Mouse (Mus musculus): Measurements from ENCODE around the gene Crlf2. TPM values are rescaled to one million over a fixed set of nuclear protein-coding genes. Genes with fewer than 3 reads are reported as not detected.

Crlf2 gene
- total RNA-seq, 2 experiments from 2014 or later, result 36.6 to 38.6 TPM

GRCm38 (mm10) chr5:109550225-109550935 is 8.4 kb downstream of the Crlf2 start:
- DNase-seq (ENCODE audit: low spot score in 2 of 2), result no peak

GRCm38 (mm10) chr5:109548712-109549111 is 10.1 kb downstream of the Crlf2 start:
- peak; percentile 26 to 41 for DNase-seq (ENCODE audit: low spot score in 2 of 2)

GRCm38 (mm10) chr5:109547112-109547511 is 11.7 kb downstream of the Crlf2 start:
- no peak for DNase-seq (ENCODE audit: low spot score in 2 of 2)

GRCm38 (mm10) chr5:109509679-109510078 is 49.1 kb downstream of the Crlf2 start:
- DNase-seq (ENCODE audit: low spot score in 2 of 2), result no peak

- DNase-seq (ENCODE audit: low spot score in 2 of 2), result peak in 1 of 2 experiments; percentile 3
Observed at GRCm38 (mm10) chr5:109506729-109507128, 52.1 kb downstream of the Crlf2 start.

Other genes with a start within 250 kb of the Crlf2 start
- not detected for gene Vmn2r16, start 228.8 kb downstream of the Crlf2 start, total RNA-seq (2021)
- gene Vmn2r17, start 139.3 kb downstream of the Crlf2 start, total RNA-seq (2021), result not detected
- gene 5430403G16Rik, start 132.0 kb upstream of the Crlf2 start, total RNA-seq (2021), result 1 to 10 TPM; 1.2 to 1.5 TPM
- gene 4930522L14Rik, start 192.9 kb upstream of the Crlf2 start, total RNA-seq (2021), result 1 to 10 TPM; 3.6 to 6.3 TPM

All from adrenal gland, adult 18-20 months (tissue).